Mouse (Mus musculus): Measurements from ENCODE around the gene Nlrc4.

DNA sequence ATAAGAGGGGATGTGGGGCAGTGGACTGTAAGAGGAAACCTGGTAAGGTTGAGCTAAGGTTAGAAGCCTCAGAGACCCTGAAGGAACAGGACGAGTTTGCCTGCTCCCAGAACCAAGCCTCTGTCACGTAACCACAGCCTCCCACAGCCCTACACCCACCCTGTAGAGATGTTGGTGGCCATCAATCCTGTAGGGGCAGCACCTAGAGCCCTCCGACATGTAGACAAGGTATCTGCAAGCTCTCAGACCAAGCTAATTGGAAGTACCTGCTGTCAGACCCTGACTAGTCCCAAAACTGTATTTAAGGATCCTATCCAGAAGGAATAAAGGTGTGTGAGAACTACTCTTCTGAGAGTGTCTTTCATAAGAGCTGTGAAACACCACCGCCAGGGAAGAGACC, 3.5 kb downstream of the Nlrc4 start:
- TF ChIP-seq CTCF (IDR thresholded peaks at IDR 0.05; ENCODE audit: borderline replicate concordance, insufficient read depth, low read length) (no peak), POLR2A (IDR thresholded peaks at IDR 0.05; ENCODE audit: low read depth, low read length) (no peak)

Data from embryonic fibroblast, embryonic 13.5 days (primary cell).